Mouse (Mus musculus): ENCODE data around the gene Olfr136. TPM values are rescaled to one million over a fixed set of nuclear protein-coding genes. Genes with fewer than 3 reads are reported as not detected.

Olfr136 gene
- not detected in 2 replicates for polyA plus RNA-seq (2015; fragmentation: Nextera tagmentation; extraction: Ambion mirVana)

GRCm38 (mm10) chr17:38329531-38329930 lies at the start of gene Olfr136:
Gene Olfr136 (plus strand): TSS chr17:38329831.
- Histone ChIP-seq H3K9ac (no peak within 1 kb of the TSS), H3K4me2 (replicated peaks) (no peak within 1 kb of the TSS), H3K4me1 (replicated peaks) (no peaks in the 10 kb centered on the region), H3K4me3 (replicated peaks) (no peak within 1 kb of the TSS), H3K9me3 (no peaks in the 10 kb centered on the region), H3K27me3 (replicated peaks) (no peaks in the 10 kb centered on the region), H3K27ac (no peak within 1 kb of the TSS), H3K36me3 (no peaks in the 10 kb centered on the region)
- no peak for ATAC-seq

GRCm38 (mm10) chr17:38307470-38307869 lies 22.2 kb upstream of the Olfr136 start, which contains the start of gene Olfr137:
Gene Olfr137 (minus strand): TSS chr17:38307570.
- H3K36me3 ChIP-seq = no peaks in the 10 kb centered on the region
- H3K27me3 ChIP-seq (replicated peaks) = no peaks in the 10 kb centered on the region
- H3K9me3 ChIP-seq = no peaks in the 10 kb centered on the region
- ATAC-seq = no peak
- H3K4me3 ChIP-seq (replicated peaks) = no peak within 1 kb of the TSS
- no peak within 1 kb of the TSS for H3K27ac ChIP-seq
- no peak within 1 kb of the TSS for H3K9ac ChIP-seq
- no peaks in the 10 kb centered on the region for H3K4me1 ChIP-seq (replicated peaks)
- H3K4me2 ChIP-seq (replicated peaks) = no peak within 1 kb of the TSS

Other genes with a start within 250 kb of the Olfr136 start
- not detected in 2 replicates for gene Olfr131, start 241.1 kb upstream of the Olfr136 start, polyA plus RNA-seq (2015; fragmentation: Nextera tagmentation; extraction: Ambion mirVana)
- not detected in 2 replicates for gene Olfr132, start 195.3 kb upstream of the Olfr136 start, polyA plus RNA-seq (2015; fragmentation: Nextera tagmentation; extraction: Ambion mirVana)
- not detected in 2 replicates for gene Olfr133, start 184.6 kb upstream of the Olfr136 start, polyA plus RNA-seq (2015; fragmentation: Nextera tagmentation; extraction: Ambion mirVana)
- gene Olfr134, start 158.4 kb upstream of the Olfr136 start, polyA plus RNA-seq (2015; fragmentation: Nextera tagmentation; extraction: Ambion mirVana) = not detected in 2 replicates
- not detected in 2 replicates for gene Olfr135, start 125.5 kb upstream of the Olfr136 start, polyA plus RNA-seq (2015; fragmentation: Nextera tagmentation; extraction: Ambion mirVana)
- gene Olfr138, start 68.8 kb upstream of the Olfr136 start, polyA plus RNA-seq (2015; fragmentation: Nextera tagmentation; extraction: Ambion mirVana) = not detected in 2 replicates
- gene Olfr137, start 22.3 kb upstream of the Olfr136 start, polyA plus RNA-seq (2015; fragmentation: Nextera tagmentation; extraction: Ambion mirVana) = not detected in 2 replicates
- not detected in 2 replicates for gene Esp36, start 90.4 kb downstream of the Olfr136 start, polyA plus RNA-seq (2015; fragmentation: Nextera tagmentation; extraction: Ambion mirVana)
- not detected in 2 replicates for gene Esp34, start 224.4 kb downstream of the Olfr136 start, polyA plus RNA-seq (2015; fragmentation: Nextera tagmentation; extraction: Ambion mirVana)